Mouse (Mus musculus) brain, embryonic 14.5 days (tissue): ENCODE results near the gene Rnase2a.
"Not testable (repeated sequence)": the region's sequence is repeated elsewhere in the genome, so short reads cannot be mapped to it uniquely, and the experiment has no call there.

Source experiments
- CTCF ChIP-seq: fragments of 200-500 bp; IDR thresholded peaks from 2 replicates; pipeline ENCODE4 v1.5.1; 2012; ENCODE audit warnings: inconsistent platforms, mild to moderate bottlenecking, moderate library complexity, borderline replicate concordance; ENCODE audit not compliant: insufficient read depth, insufficient read length; ENCODE audit errors: extremely low read depth
- POLR2A ChIP-seq: fragments of 200-500 bp; IDR thresholded peaks from 2 replicates; pipeline ENCODE4 v1.6.1; 2012; ENCODE audit warnings: mild to moderate bottlenecking, inconsistent platforms, borderline replicate concordance; ENCODE audit not compliant: poor library complexity, insufficient read depth, insufficient read length, severe bottlenecking; ENCODE audit errors: extremely low read depth

GRCm38 (mm10) chr14:51220075-51220474, 35.8 kb downstream of the Rnase2a start:
- not testable (repeated sequence) for TF ChIP-seq CTCF, POLR2A
